Comparison of ENCODE assay signal across 8 mouse cellular contexts in the genomic region with DNA sequence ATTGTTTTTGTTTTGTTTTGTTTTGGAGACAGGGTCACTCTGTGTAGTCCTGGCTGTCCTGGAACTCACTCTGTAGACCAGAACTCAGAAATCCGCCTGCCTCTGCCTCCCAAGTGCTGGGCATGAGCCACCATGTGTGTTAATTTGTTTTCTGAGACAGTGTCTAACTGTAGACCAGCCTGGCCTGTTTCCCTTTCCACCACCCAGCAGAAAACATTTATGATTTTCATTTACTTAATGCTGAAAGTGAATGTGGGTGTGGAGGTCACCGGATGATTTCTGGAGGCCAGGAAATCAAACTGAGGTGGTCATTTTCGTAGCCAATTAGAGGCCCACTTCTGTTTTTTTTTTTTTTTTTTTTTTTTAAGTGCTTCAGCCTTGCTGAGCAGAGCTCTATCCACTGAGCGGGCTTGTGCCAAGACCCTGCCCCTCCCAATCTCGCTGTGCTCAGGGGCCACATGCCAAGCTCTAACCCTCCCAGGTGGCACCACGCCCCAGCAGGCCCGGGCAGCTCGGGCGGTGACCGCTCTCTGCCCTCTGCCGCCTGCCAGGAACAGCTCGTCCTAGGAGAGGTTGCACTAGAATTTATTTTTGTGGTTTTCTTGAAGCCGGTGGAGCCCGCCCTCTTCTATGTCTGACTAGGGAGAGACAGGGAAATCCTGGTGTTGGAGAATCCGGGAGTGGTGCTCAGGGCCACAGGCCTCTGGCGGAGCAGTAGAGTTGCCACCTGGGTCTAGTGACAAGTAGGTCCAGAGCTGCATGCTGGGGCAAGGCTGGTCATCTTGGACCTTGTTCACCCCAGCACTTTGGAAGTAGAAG. TPM values are rescaled to one million over a fixed set of nuclear protein-coding genes. Genes with fewer than 3 reads are reported as not detected.
DNase-seq lines count a peak whose midpoint lies in the region; ATAC-seq and TF ChIP-seq lines count a peak whose summit lies in the region.

No protein-coding gene starts in this region.

- H3K4me2 ChIP-seq in neural tube, embryonic 12.5 days (replicated peaks): peak overlapping the region; percentile 16; the same call in 1 of the 2 replicates
- H3K4me2 ChIP-seq in hindbrain, postnatal 0 days (ENCODE audit: low read depth, low read length): 0 out of 2 replicates have a peak overlapping the region, but pooled peaks have one; percentile 19
- peak overlapping the region; percentile 49 for H3K4me2 ChIP-seq in liver, embryonic 13.5 days
- no peak overlapping the region for H3K4me2 ChIP-seq in neural tube, embryonic 14.5 days (ENCODE audit: low read depth, low read length)

- no peaks in the 10 kb centered on the region for H3K9me3 ChIP-seq in neural tube, embryonic 12.5 days
- H3K9me3 ChIP-seq in hindbrain, postnatal 0 days (ENCODE audit: low read length): no peaks in the 10 kb centered on the region
- H3K9me3 ChIP-seq in liver, embryonic 13.5 days (replicated peaks): no peaks in the 10 kb centered on the region
- H3K9me3 ChIP-seq in neural tube, embryonic 14.5 days (ENCODE audit: control insufficient read depth, low read length): no peaks in the 10 kb centered on the region

- intact Hi-C loops in gastrocnemius, postnatal 14 days (cut with DNase I; ENCODE audit: low total_unique reads): no loop called here

- H3K27me3 ChIP-seq in neural tube, embryonic 12.5 days (replicated peaks): no peaks in the 10 kb centered on the region
- no peaks in the 10 kb centered on the region for H3K27me3 ChIP-seq in hindbrain, postnatal 0 days (ENCODE audit: insufficient read depth, low read length)
- H3K27me3 ChIP-seq in liver, embryonic 13.5 days: no peaks in the 10 kb centered on the region
- H3K27me3 ChIP-seq in neural tube, embryonic 14.5 days (ENCODE audit: control insufficient read depth, insufficient read depth, low read length): no peaks in the 10 kb centered on the region

- no peak overlapping the region for H3K4me3 ChIP-seq in neural tube, embryonic 12.5 days
- no peak overlapping the region for H3K4me3 ChIP-seq in hindbrain, postnatal 0 days (ENCODE audit: low read length)
- H3K4me3 ChIP-seq in liver, embryonic 13.5 days (replicated peaks): peak overlapping the region; percentile 7; the same call in 1 of the 2 replicates
- no peak overlapping the region for H3K4me3 ChIP-seq in neural tube, embryonic 14.5 days (ENCODE audit: low read depth, low read length)

- no peak for ATAC-seq in neural tube, embryonic 12.5 days (ENCODE audit: low FRiP score, low read depth)
- peak; percentile 28; the same call in 1 of the 2 replicates for ATAC-seq in hindbrain, postnatal 0 days
- peak; percentile 40; the same call in 1 of the 2 replicates for ATAC-seq in liver, embryonic 13.5 days (ENCODE audit: low read depth)
- peak; percentile 3; the same call in 1 of the 2 replicates for ATAC-seq in neural tube, embryonic 14.5 days (ENCODE audit: low read depth)

- H3K27ac ChIP-seq in neural tube, embryonic 12.5 days: no peak overlapping the region
- H3K27ac ChIP-seq in hindbrain, postnatal 0 days: peak overlapping the region; percentile 54; the same call in 1 of the 2 replicates
- H3K27ac ChIP-seq in liver, embryonic 13.5 days: peak overlapping the region; percentile 83
- H3K27ac ChIP-seq in neural tube, embryonic 14.5 days (ENCODE audit: low read depth, low read length): no peak overlapping the region

- peaks cover 21% of the 10 kb centered on the region for H3K4me1 ChIP-seq in neural tube, embryonic 12.5 days
- H3K4me1 ChIP-seq in hindbrain, postnatal 0 days (ENCODE audit: insufficient read depth, low read length): peaks cover 6% of the 10 kb centered on the region; the same call in 1 of the 2 replicates
- peaks cover 67% of the 10 kb centered on the region for H3K4me1 ChIP-seq in liver, embryonic 13.5 days (replicated peaks)
- no peaks in the 10 kb centered on the region for H3K4me1 ChIP-seq in neural tube, embryonic 14.5 days (ENCODE audit: control insufficient read depth, insufficient read depth, low read length)

- DNase-seq in neural tube, embryonic 10.5 days (ENCODE audit: extremely low spot score, low spot score): no peak
- peak; percentile 73 for DNase-seq in cerebellum, adult 8-10 months
- DNase-seq in gastrocnemius, postnatal 14 days: peak; percentile 93
- DNase-seq in hindbrain, postnatal 0 days (ENCODE audit: low spot score): peak; percentile 28
- DNase-seq in liver, embryonic 13.5 days: no peak
- DNase-seq in retina, embryonic 14.5 days (ENCODE audit: low spot score): no peak

- TF ChIP-seq CTCF in hindbrain, postnatal 0 days (IDR thresholded peaks at IDR 0.05; ENCODE audit: low read depth): no peak

- WGBS in neural tube, embryonic 12.5 days: 47% methylated on average over 16 of the region's 16 CpGs
- WGBS in hindbrain, postnatal 0 days: 31% methylated on average over 16 of the region's 16 CpGs
- WGBS in liver, embryonic 13.5 days (ENCODE audit: insufficient replicate concordance): 16% methylated on average over 16 of the region's 16 CpGs
- 44% methylated on average over 16 of the region's 16 CpGs for WGBS in neural tube, embryonic 14.5 days

- H3K36me3 ChIP-seq in neural tube, embryonic 12.5 days: peaks cover 42% of the 10 kb centered on the region
- H3K36me3 ChIP-seq in hindbrain, postnatal 0 days (ENCODE audit: insufficient read depth, low read length): peaks cover 33% of the 10 kb centered on the region
- peaks cover 42% of the 10 kb centered on the region for H3K36me3 ChIP-seq in liver, embryonic 13.5 days
- H3K36me3 ChIP-seq in neural tube, embryonic 14.5 days (ENCODE audit: control insufficient read depth, insufficient read depth, low read length): peaks cover 37% of the 10 kb centered on the region

- no peak overlapping the region for H3K9ac ChIP-seq in neural tube, embryonic 12.5 days
- no peak overlapping the region for H3K9ac ChIP-seq in hindbrain, postnatal 0 days (replicated peaks; ENCODE audit: low read length)
- peak overlapping the region; percentile 60 for H3K9ac ChIP-seq in liver, embryonic 13.5 days
- no peak overlapping the region for H3K9ac ChIP-seq in neural tube, embryonic 14.5 days (replicated peaks; ENCODE audit: low read depth, low read length)

RNA-seq across cellular contexts. Expression of a gene that starts 7.5 kb away (rescaled TPM):
- polyA plus RNA-seq in neural tube, embryonic 12.5 days (2016; fragmentation: Nextera tagmentation; extraction: Ambion mirVana): 92.8 and 100 TPM in 2 replicates
- 10 to 100 TPM; 30.1 to 34.4 TPM for total RNA-seq in gastrocnemius, postnatal 14 days (2021)
- 209 and 213 TPM in 2 replicates for total RNA-seq in hindbrain, postnatal 0 days (2014; rRNA removed)
- 81.9 and 82.8 TPM in 2 replicates for polyA plus RNA-seq in hindbrain, postnatal 0 days (2015; fragmentation: Nextera tagmentation; extraction: Ambion mirVana)
- 11.5 and 12.7 TPM in 2 replicates for polyA plus RNA-seq in liver, embryonic 13.5 days (2015; fragmentation: Nextera tagmentation; extraction: Ambion mirVana)
- polyA plus RNA-seq in neural tube, embryonic 14.5 days (2014; fragmentation: Nextera tagmentation; extraction: Ambion mirVana): 75.0 and 79.7 TPM in 2 replicates

RNA-seq across cellular contexts. Expression of a gene that starts 13.5 kb away (rescaled TPM):
- polyA plus RNA-seq in neural tube, embryonic 12.5 days (2016; fragmentation: Nextera tagmentation; extraction: Ambion mirVana): 86.5 and 88.5 TPM in 2 replicates
- 100 to 1,000 TPM; 167 to 186 TPM for total RNA-seq in gastrocnemius, postnatal 14 days (2021)
- 84.5 and 95.4 TPM in 2 replicates for total RNA-seq in hindbrain, postnatal 0 days (2014; rRNA removed)
- 38.2 and 40.5 TPM in 2 replicates for polyA plus RNA-seq in hindbrain, postnatal 0 days (2015; fragmentation: Nextera tagmentation; extraction: Ambion mirVana)
- polyA plus RNA-seq in liver, embryonic 13.5 days (2015; fragmentation: Nextera tagmentation; extraction: Ambion mirVana): 71.4 and 73.8 TPM in 2 replicates
- polyA plus RNA-seq in neural tube, embryonic 14.5 days (2014; fragmentation: Nextera tagmentation; extraction: Ambion mirVana): 43.1 and 57.3 TPM in 2 replicates

RNA-seq across cellular contexts. Expression of a gene that starts 37.4 kb away (rescaled TPM):
- 59.4 and 61.5 TPM in 2 replicates for polyA plus RNA-seq in neural tube, embryonic 12.5 days (2016; fragmentation: Nextera tagmentation; extraction: Ambion mirVana)
- total RNA-seq in gastrocnemius, postnatal 14 days (2021): 1 to 10 TPM; 5.5 to 7.4 TPM
- total RNA-seq in hindbrain, postnatal 0 days (2014; rRNA removed): 68.3 and 76.4 TPM in 2 replicates
- 37.2 and 38.8 TPM in 2 replicates for polyA plus RNA-seq in hindbrain, postnatal 0 days (2015; fragmentation: Nextera tagmentation; extraction: Ambion mirVana)
- 31.6 and 38.5 TPM in 2 replicates for polyA plus RNA-seq in liver, embryonic 13.5 days (2015; fragmentation: Nextera tagmentation; extraction: Ambion mirVana)
- polyA plus RNA-seq in neural tube, embryonic 14.5 days (2014; fragmentation: Nextera tagmentation; extraction: Ambion mirVana): 42.0 and 48.6 TPM in 2 replicates

RNA-seq across cellular contexts. Expression of a gene that starts 37.6 kb away (rescaled TPM):
- 28.6 and 29.3 TPM in 2 replicates for polyA plus RNA-seq in neural tube, embryonic 12.5 days (2016; fragmentation: Nextera tagmentation; extraction: Ambion mirVana)
- 1 to 10 TPM; 3.2 to 3.5 TPM for total RNA-seq in gastrocnemius, postnatal 14 days (2021)
- 31.1 and 31.6 TPM in 2 replicates for total RNA-seq in hindbrain, postnatal 0 days (2014; rRNA removed)
- polyA plus RNA-seq in hindbrain, postnatal 0 days (2015; fragmentation: Nextera tagmentation; extraction: Ambion mirVana): 46.7 and 52.2 TPM in 2 replicates
- 6.1 and 7.5 TPM in 2 replicates for polyA plus RNA-seq in liver, embryonic 13.5 days (2015; fragmentation: Nextera tagmentation; extraction: Ambion mirVana)
- 24.9 and 29.5 TPM in 2 replicates for polyA plus RNA-seq in neural tube, embryonic 14.5 days (2014; fragmentation: Nextera tagmentation; extraction: Ambion mirVana)

RNA-seq across cellular contexts. Expression of a gene that starts 41.8 kb away (rescaled TPM):
- polyA plus RNA-seq in neural tube, embryonic 12.5 days (2016; fragmentation: Nextera tagmentation; extraction: Ambion mirVana): 173 and 192 TPM in 2 replicates
- total RNA-seq in gastrocnemius, postnatal 14 days (2021): 100 to 1,000 TPM in 1 of 2 experiments, 10 to 100 TPM in 1; 94.3 to 105 TPM
- 128 and 156 TPM in 2 replicates for total RNA-seq in hindbrain, postnatal 0 days (2014; rRNA removed)
- polyA plus RNA-seq in hindbrain, postnatal 0 days (2015; fragmentation: Nextera tagmentation; extraction: Ambion mirVana): 94.3 and 95.5 TPM in 2 replicates
- 46.0 and 51.1 TPM in 2 replicates for polyA plus RNA-seq in liver, embryonic 13.5 days (2015; fragmentation: Nextera tagmentation; extraction: Ambion mirVana)
- polyA plus RNA-seq in neural tube, embryonic 14.5 days (2014; fragmentation: Nextera tagmentation; extraction: Ambion mirVana): 50.3 and 76.8 TPM in 2 replicates

Comparison
In these comparisons a context has a peak if more than half of its experiments do, and no peak if none do; other contexts are left out.
1. H3K27ac ChIP-seq: peak in hindbrain, postnatal 0 days (single experiment) and liver, embryonic 13.5 days (single experiment); none in neural tube, embryonic 12.5 days (single experiment) and neural tube, embryonic 14.5 days (single experiment).
2. DNase-seq: peak in cerebellum, adult 8-10 months (single experiment), gastrocnemius, postnatal 14 days (single experiment) and hindbrain, postnatal 0 days (single experiment); none in neural tube, embryonic 10.5 days (single experiment), liver, embryonic 13.5 days (single experiment) and retina, embryonic 14.5 days (single experiment).